Mouse (Mus musculus): ENCODE measurements around the gene Skp1a. TPM values are rescaled to one million over a fixed set of nuclear protein-coding genes. Genes with fewer than 3 reads are reported as not detected.

Gene Skp1a
- polyA plus RNA-seq, 1 experiment from 2014 or later, result 790 TPM

Other genes starting within 250 kb of the Skp1a start
- 211 and 228 TPM in 2 replicates for gene Ube2b, start 231.2 kb upstream of the Skp1a start, polyA plus RNA-seq (2015; fragmentation: Nextera tagmentation; extraction: Ambion mirVana)
- 8.4 and 8.7 TPM in 2 replicates for gene Cdkl3, start 227.8 kb upstream of the Skp1a start, polyA plus RNA-seq (2015; fragmentation: Nextera tagmentation; extraction: Ambion mirVana)
- 80.2 and 80.6 TPM in 2 replicates for gene Ppp2ca, start 133.3 kb upstream of the Skp1a start, polyA plus RNA-seq (2015; fragmentation: Nextera tagmentation; extraction: Ambion mirVana)
- not detected in 2 replicates for gene Olfr1373, start 86.5 kb upstream of the Skp1a start, polyA plus RNA-seq (2015; fragmentation: Nextera tagmentation; extraction: Ambion mirVana)
- not detected in 2 replicates for gene Olfr1371, start 18.0 kb upstream of the Skp1a start, polyA plus RNA-seq (2015; fragmentation: Nextera tagmentation; extraction: Ambion mirVana)
- 15.4 and 15.5 TPM in 2 replicates for gene Tcf7, start 51.0 kb downstream of the Skp1a start, polyA plus RNA-seq (2015; fragmentation: Nextera tagmentation; extraction: Ambion mirVana)
- gene Vdac1, start 128.9 kb downstream of the Skp1a start, polyA plus RNA-seq (2015; fragmentation: Nextera tagmentation; extraction: Ambion mirVana), result 336 and 358 TPM in 2 replicates
- 217 and 219 TPM in 2 replicates for gene 9530068E07Rik, start 164.4 kb downstream of the Skp1a start, polyA plus RNA-seq (2015; fragmentation: Nextera tagmentation; extraction: Ambion mirVana)